Mouse (Mus musculus): ENCODE data around the gene Larp7.

Gene Larp7

GRCm38 (mm10) chr3:127511786-127512746 is 41.1 kb downstream of the Larp7 start:
- no peak for DNase-seq (ENCODE audit: low spot score)

- peak; percentile 19 for DNase-seq (ENCODE audit: low spot score)
These were observed 45.0 kb downstream of the Larp7 start for GRCm38 (mm10) chr3:127507878-127508783.

- DNase-seq (ENCODE audit: low spot score), result peak; percentile 59
These were observed 54.3 kb downstream of the Larp7 start, which contains the start of gene Ank2 for GRCm38 (mm10) chr3:127498742-127499400. Gene Ank2, minus strand, starts transcription at chr3:127499350.

- DNase-seq (ENCODE audit: low spot score), result peak; percentile 43
These were observed 54.9 kb downstream of the Larp7 start for GRCm38 (mm10) chr3:127498197-127498741.

GRCm38 (mm10) chr3:127492663-127493062 is 60.5 kb downstream of the Larp7 start:
- DNase-seq (ENCODE audit: low spot score), result no peak

- no peak for DNase-seq (ENCODE audit: low spot score)
These were observed 65.8 kb downstream of the Larp7 start for GRCm38 (mm10) chr3:127487302-127487701.
